Mouse (Mus musculus): ENCODE results near the gene Itpk1. TPM values are rescaled to one million over a fixed set of nuclear protein-coding genes. Genes with fewer than 3 reads are reported as not detected.

The Itpk1 gene
- 44.7 and 49.4 TPM in 2 replicates for polyA plus RNA-seq (2012; rRNA removed)

DNA sequence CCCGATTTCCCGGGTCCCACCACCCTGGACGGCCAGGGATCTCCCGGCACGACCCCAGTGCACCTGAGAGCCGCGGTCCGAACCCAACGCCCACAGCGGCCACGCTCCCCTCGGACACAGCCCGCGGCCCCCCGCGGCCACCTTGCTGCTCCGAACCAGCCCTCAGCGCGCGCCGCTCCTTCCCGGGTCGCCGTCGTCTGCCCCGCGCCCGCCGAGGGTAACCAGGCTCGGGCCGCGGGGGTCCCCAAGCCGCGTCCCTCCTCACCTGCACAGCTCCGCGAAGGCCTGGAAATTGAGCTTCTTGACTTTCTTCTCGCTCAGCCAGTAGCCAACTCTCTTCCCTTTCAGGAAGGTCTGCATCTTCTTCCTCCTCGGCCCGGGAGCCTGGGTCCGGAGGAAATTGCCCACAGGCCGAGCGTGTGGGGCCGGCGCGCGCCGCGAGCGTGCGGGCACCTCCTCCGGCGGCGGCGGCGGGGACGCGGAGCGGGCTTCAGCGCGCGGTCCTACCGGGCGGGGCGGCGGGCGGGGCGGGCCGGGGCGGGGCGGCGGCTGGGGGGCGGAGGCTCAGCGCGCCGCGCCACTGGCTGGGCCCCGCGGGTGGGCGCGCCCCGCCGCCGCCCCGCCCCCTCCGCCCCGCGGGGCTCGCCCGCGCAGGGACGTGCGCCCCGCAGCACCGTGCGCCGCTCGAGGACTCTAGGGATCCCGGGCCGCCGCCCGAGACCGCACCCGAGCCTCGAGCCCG is at the start of gene Itpk1:
Gene Itpk1, minus strand, starts transcription at position 474 of the 742 bp plus-strand sequence.

DNA sequence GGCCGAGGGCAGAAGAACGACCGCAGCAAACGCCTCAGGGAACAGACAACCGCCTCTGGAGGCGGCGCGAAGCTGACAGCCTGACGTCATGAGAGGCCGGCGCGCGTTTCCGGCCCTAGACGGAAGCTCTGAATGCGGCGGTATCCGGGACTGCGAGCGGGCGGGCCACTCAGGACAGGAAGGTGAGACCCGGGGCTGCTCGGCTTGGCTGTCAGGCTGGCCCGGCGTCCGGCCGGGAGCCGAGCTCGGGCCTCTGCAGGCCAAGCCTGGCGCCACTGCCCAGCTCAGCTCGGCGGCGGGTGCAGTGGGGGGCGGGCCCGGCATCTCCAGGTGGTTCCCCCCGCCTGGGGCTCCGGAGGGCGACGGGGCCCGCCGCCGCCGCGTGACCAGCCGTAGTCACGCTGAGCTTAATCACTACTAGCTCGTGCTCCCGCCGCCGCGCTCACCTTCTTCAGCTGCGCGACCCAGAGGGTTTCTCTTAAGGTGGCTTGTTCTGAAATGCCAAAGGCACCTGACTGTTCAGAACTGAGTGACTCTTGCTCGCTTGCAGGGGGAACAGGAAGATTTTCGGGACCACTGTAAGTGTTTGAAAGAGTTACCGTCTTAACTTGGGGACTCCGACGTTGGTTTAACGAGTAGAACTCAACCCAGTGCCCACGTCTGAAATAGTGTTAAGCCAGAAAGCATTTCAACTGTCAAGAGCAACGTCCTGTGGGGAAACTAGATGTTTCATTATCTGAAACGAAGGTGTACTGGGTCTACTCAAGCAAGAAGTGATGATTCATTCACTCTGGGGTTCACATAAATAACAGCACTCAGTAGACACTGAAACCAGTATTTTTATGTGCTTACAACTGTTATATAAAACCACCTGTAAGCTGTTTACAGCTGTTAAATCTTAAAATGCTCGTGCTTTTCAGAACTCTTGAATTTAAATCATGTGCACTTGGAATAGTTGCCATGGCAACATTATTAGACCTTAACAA is 39.2 kb upstream of the Itpk1 start, which contains the start of the genes Moap1 and Tmem251:
Gene Moap1, minus strand, starts transcription at position 73 of the 986 bp plus-strand sequence.
Gene Tmem251, plus strand, starts transcription at position 174 of the 986 bp plus-strand sequence.

GRCm38 (mm10) chr12:102554721-102555516 is 149.8 kb downstream of the Itpk1 start, which contains the start of gene Chga:
Chga (plus strand) TSS chr12:102554969.

Other genes with a start within 250 kb of the Itpk1 start
- 2.8 and 3.4 TPM in 2 replicates for gene Golga5, start 235.8 kb downstream of the Itpk1 start, polyA plus RNA-seq (2012; rRNA removed)
- gene Chga, start 150.0 kb downstream of the Itpk1 start, polyA plus RNA-seq (2012; rRNA removed) = 425 TPM in 2 replicates
- 0.22 and 0.43 TPM in 2 replicates for gene Moap1, start 38.7 kb upstream of the Itpk1 start, polyA plus RNA-seq (2012; rRNA removed)
- gene Tmem251, start 38.8 kb upstream of the Itpk1 start, polyA plus RNA-seq (2012; rRNA removed) = 1.2 and 2.5 TPM in 2 replicates
- gene Gm28051, start 52.8 kb upstream of the Itpk1 start, polyA plus RNA-seq (2012; rRNA removed) = not detected in 2 replicates
- 4.6 and 5.5 TPM in 2 replicates for gene Gon7, start 52.9 kb upstream of the Itpk1 start, polyA plus RNA-seq (2012; rRNA removed)
- gene Ubr7, start 53.0 kb upstream of the Itpk1 start, polyA plus RNA-seq (2012; rRNA removed) = 2.2 and 3.3 TPM in 2 replicates
- gene Gm20604, start 53.7 kb upstream of the Itpk1 start, polyA plus RNA-seq (2012; rRNA removed) = 0.14 and 0.18 TPM in 2 replicates
- gene Btbd7, start 173.5 kb upstream of the Itpk1 start, polyA plus RNA-seq (2012; rRNA removed) = 2.6 and 3.3 TPM in 2 replicates
- gene Cox8c, start 194.4 kb upstream of the Itpk1 start, polyA plus RNA-seq (2012; rRNA removed) = not detected in 2 replicates
- 0.09 and 1.6 TPM in 2 replicates for gene Unc79, start 243.9 kb upstream of the Itpk1 start, polyA plus RNA-seq (2012; rRNA removed)